Mouse (Mus musculus) gastrocnemius, postnatal 25 days (tissue): ENCODE results near the gene Mnt. TPM values are rescaled to one million over a fixed set of nuclear protein-coding genes. Genes with fewer than 3 reads are reported as not detected.

Experiments used
- DNase-seq: peaks from one replicate; pipeline ENCODE4 v3.0.0; 2022
- total RNA-seq, 2 experiments: library from RNA; stranded (reverse); gene quantifications; 1 replicate in 1 of 2; 2 replicates in 1 of 2; pipeline ENCODE4 v1.2.3; 2021

Mnt gene
- total RNA-seq, 2 experiments from 2014 or later = 5.3 to 5.6 TPM

- DNase-seq = no peak
These were observed 17.3 kb downstream of the Mnt start for GRCm38 (mm10) chr11:74847919-74848521.

- DNase-seq = no peak
These were observed 20.4 kb downstream of the Mnt start for GRCm38 (mm10) chr11:74850998-74851661.

- no peak for DNase-seq
These were observed 27.0 kb downstream of the Mnt start for GRCm38 (mm10) chr11:74857756-74858155.

- DNase-seq = no peak
These were observed 31.4 kb downstream of the Mnt start for GRCm38 (mm10) chr11:74862129-74862528.

GRCm38 (mm10) chr11:74863471-74863870, 32.8 kb downstream of the Mnt start:
- no peak for DNase-seq

- peak; percentile 62 for DNase-seq
These were observed 33.7 kb downstream of the Mnt start for GRCm38 (mm10) chr11:74864421-74864820.

GRCm38 (mm10) chr11:74865252-74865651, 34.5 kb downstream of the Mnt start:
- DNase-seq = no peak

- peak; percentile 95 for DNase-seq
These were observed 35.9 kb downstream of the Mnt start for GRCm38 (mm10) chr11:74866640-74867039.

- peak; percentile 93 for DNase-seq
These were observed 36.5 kb downstream of the Mnt start for GRCm38 (mm10) chr11:74867181-74867580.

GRCm38 (mm10) chr11:74868046-74868760, 37.5 kb downstream of the Mnt start:
- DNase-seq = no peak

GRCm38 (mm10) chr11:74869603-74870002, 38.9 kb downstream of the Mnt start:
- DNase-seq = no peak

GRCm38 (mm10) chr11:74870544-74870943, 39.8 kb downstream of the Mnt start:
- peak; percentile 72 for DNase-seq

- DNase-seq = no peak
These were observed 40.4 kb downstream of the Mnt start for GRCm38 (mm10) chr11:74870991-74871622.

GRCm38 (mm10) chr11:74874630-74875029, 43.9 kb downstream of the Mnt start:
- DNase-seq = no peak

GRCm38 (mm10) chr11:74876801-74877200, 46.1 kb downstream of the Mnt start:
- DNase-seq = peak; percentile 60

- no peak for DNase-seq
These were observed 50.3 kb downstream of the Mnt start for GRCm38 (mm10) chr11:74880999-74881398.

GRCm38 (mm10) chr11:74881979-74882378, 51.3 kb downstream of the Mnt start:
- no peak for DNase-seq

GRCm38 (mm10) chr11:74883098-74883497, 52.4 kb downstream of the Mnt start:
- DNase-seq = no peak

GRCm38 (mm10) chr11:74894619-74895018, 63.9 kb downstream of the Mnt start:
- DNase-seq = no peak
